Mouse (Mus musculus) cerebellum, adult 2 months (tissue): ENCODE measurements at regions not wholly inside any gene's neighbourhood (a gene's known extent, or its start where the extent isn't known, plus 50 kb on each side); places are given as distances from the start of the nearest gene placed in this dataset.

ENCODE experiments used
- CTCF ChIP-seq: fragments of 200-500 bp; IDR thresholded peaks from 2 replicates; pipeline ENCODE4 v1.5.1; 2011; ENCODE audit warnings: low read depth, mild to moderate bottlenecking, control low read depth, low read length, moderate library complexity, borderline replicate concordance; ENCODE audit not compliant: insufficient read depth
- POLR2A ChIP-seq: fragments of 200-500 bp; IDR thresholded peaks from 2 replicates; pipeline ENCODE4 v1.6.1; 2011; ENCODE audit warnings: low read length, control low read depth, borderline replicate concordance; ENCODE audit not compliant: insufficient read depth

- TF ChIP-seq CTCF: no peak
- TF ChIP-seq POLR2A: no peak
These were observed 531.5 kb upstream of the Zic4 start for GRCm38 (mm10) chr9:90830704-90831103.
